Mouse (Mus musculus) skeletal muscle tissue, adult 2 months (tissue): Measurements from ENCODE around the gene Efcab5.
"Not testable (repeated sequence)": the region's sequence is repeated elsewhere in the genome, so short reads cannot be mapped to it uniquely, and the experiment has no call there.

Source experiments
- DNase-seq: peaks from one replicate; pipeline ENCODE4 v3.0.0-alpha.2; 2012; ENCODE audit warnings: low read depth, low spot score

Gene Efcab5

GRCm38 (mm10) chr11:77096991-77097390 lies 91.8 kb downstream of the Efcab5 start:
- no peak for DNase-seq

- DNase-seq, result no peak
Observed at GRCm38 (mm10) chr11:77096581-77096980, 92.2 kb downstream of the Efcab5 start.

DNA sequence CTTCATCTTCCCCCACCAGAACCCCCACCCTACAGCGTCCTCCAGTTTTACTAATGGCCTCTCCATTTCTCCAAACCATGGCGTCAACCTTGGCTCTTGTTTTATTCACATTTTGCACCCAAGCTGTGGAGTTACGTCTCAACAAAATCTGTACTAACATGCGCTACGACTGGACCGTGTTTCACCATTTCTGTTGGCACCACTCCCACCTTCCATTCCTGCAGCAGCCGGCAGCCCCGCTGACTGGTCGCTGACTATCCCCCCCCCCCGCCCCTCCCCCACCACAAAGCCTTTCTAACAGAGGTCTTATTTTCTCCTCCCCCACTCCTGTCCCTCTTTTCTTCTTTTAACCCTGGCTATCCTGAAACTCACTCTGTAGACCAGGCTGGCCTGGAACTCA lies 93.6 kb downstream of the Efcab5 start:
- DNase-seq, result no peak

DNA sequence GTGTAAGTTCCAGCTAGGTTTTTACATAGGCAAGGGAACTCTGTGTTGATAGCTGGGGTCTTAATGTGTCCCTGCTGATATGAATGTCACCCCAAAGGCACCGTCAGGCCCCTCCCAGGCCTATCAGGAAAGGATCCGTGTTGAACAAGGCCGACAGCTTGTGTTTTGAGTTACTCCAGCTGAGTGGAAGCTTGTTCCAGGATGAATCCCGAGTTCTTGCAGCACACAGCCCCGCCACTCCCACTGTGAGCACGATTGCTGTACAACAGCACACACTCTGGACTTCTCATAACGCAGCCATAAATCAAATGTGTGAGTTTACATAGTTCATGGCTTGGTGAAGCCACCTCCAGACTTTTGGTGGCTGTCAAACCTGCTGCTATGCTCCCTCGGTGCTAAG lies 94.6 kb downstream of the Efcab5 start:
- DNase-seq, result no peak

- DNase-seq, result no peak
Observed at GRCm38 (mm10) chr11:77093208-77093607, 95.6 kb downstream of the Efcab5 start.

- no peak for DNase-seq
Observed at GRCm38 (mm10) chr11:77089162-77089561, 99.6 kb downstream of the Efcab5 start.

- DNase-seq, result no peak
Observed at GRCm38 (mm10) chr11:77087004-77087403, 101.8 kb downstream of the Efcab5 start.

GRCm38 (mm10) chr11:77084001-77084682 lies 104.6 kb downstream of the Efcab5 start:
- DNase-seq, result no peak

DNA sequence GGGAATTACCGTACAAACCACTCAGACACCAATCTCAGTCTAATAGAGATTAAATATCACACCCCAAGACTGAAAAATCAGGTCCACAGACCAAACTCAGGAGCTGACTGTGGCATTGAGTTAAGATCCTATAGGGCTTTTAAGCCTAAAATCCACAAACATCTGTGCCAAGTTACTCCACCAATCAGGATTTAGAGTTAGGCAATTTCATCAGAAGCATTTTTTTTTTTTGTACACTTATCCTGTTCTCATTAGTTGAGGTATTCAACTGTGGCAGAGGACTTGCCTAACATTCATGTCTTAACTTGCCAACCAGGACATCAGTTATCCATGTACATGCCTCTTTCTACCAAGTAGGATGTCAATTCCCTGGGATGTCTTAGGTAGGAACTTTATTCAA lies 109.4 kb downstream of the Efcab5 start:
- no peak for DNase-seq

DNA sequence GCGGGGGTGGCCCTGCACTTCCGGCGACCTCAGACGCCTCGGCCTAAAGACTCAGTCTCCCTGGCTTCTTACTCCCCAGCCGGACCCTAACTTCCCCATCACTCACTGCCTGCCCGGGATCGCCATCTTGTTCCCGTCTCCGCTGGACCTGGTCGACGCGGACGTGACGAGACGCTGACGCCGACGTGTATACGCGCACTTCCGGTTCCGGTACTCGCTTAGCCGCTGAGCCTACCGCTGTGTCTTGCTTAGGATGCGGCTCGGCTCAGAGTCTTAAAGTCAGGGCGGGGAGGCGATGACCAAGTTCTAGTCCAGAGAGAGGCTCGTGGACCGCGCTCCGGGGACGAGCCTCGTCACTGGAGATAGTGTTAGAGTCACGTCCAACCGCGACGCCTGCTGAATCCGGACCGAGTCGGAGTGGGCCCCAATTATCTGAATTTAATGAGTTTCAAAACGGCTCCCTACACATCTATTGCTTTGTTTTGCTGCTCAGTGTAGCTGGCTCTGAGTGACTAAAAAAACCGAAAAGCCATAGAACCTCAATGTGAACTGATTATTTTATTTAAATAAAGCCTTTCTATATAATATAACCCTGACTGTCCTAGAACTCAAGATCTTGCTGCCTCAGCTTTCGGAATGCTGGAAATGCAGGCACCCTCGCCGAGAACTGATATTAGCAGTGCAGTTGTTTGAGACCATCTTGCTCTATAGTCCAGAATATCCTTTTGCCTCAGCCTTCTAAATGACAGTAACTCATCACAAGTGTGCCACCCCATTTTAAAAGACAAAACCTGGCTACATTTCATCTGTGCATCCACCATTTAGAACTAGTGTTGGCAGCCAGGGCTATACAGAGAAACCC lies 110.3 kb downstream of the Efcab5 start, which contains the start of gene Nsrp1:
Gene Nsrp1, minus strand, starts transcription at position 163 of the 862 bp plus-strand sequence.
- DNase-seq, result peak; percentile 89

- DNase-seq, result no peak
Observed at GRCm38 (mm10) chr11:77077792-77078191, 111.0 kb downstream of the Efcab5 start.

DNA sequence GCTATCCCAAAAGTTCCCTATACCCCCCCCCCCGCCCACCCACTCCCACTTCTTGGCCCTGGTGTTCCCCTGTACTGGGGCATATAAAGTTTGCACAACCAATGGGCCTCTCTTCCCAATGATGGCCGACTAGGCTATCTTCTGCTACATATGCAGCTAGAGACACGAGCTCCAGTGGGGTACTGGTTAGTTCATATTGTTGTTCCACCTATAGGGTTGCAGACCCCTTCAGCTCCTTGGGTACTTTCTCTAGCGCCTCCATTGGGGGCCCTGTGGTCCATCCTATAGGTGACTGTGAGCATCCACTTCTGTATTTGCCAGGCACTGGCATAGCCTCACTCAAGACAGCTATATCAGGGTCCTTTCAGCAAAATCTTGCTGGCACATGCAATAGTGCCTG lies 111.4 kb downstream of the Efcab5 start:
- not testable (repeated sequence) for DNase-seq

DNA sequence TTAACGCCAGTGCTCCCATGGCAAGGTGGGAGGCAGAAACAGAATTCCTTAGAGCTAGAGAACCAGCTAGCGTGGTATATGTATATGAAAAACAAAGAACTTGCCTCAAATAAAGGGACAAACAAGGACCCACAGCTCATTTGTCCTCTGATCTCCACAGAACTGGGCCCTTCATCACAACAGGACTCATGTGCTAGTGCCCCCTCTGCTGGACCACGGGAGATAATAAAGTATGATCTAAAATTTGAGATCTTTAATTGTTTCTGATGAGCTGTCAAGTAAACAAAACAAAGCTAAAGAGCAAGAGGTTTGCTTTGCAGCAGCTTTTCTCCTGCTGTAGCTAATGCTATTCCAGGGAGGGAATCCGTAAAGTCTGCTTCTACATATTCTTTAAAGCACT lies 118.0 kb downstream of the Efcab5 start:
- DNase-seq, result no peak

GRCm38 (mm10) chr11:77068825-77069224 lies 119.9 kb downstream of the Efcab5 start:
- DNase-seq, result no peak

GRCm38 (mm10) chr11:77063406-77063805 lies 125.4 kb downstream of the Efcab5 start:
- DNase-seq, result no peak

GRCm38 (mm10) chr11:77061951-77062350 lies 126.8 kb downstream of the Efcab5 start:
- no peak for DNase-seq

GRCm38 (mm10) chr11:77042816-77043215 lies 146.0 kb downstream of the Efcab5 start:
- DNase-seq, result no peak

GRCm38 (mm10) chr11:77041891-77042290 lies 146.9 kb downstream of the Efcab5 start:
- DNase-seq, result no peak
